Mouse (Mus musculus): ENCODE results near the gene Amd1. TPM values are rescaled to one million over a fixed set of nuclear protein-coding genes. Genes with fewer than 3 reads are reported as not detected.
"Not testable (repeated sequence)": the region's sequence is repeated elsewhere in the genome, so short reads cannot be mapped to it uniquely, and the experiment has no call there.

The Amd1 gene
- polyA plus RNA-seq, 1 experiment from 2014 or later, result 53.7 TPM

- Histone ChIP-seq H3K9ac (no peak overlapping the region), H3K9me3 (replicated peaks) (no peaks in the 10 kb centered on the region), H3K27me3 (no peaks in the 10 kb centered on the region), H3K4me3 (no peak overlapping the region), H3K4me2 (replicated peaks) (no peak overlapping the region), H3K27ac (no peak overlapping the region), H3K36me3 (no peaks in the 10 kb centered on the region), H3K4me1 (no peaks in the 10 kb centered on the region)
- WGBS, result 86% methylated on average over 1 of the region's 1 CpGs
- no peak for ATAC-seq (ENCODE audit: low FRiP score)
These were observed 28.3 kb upstream of the Amd1 start for GRCm38 (mm10) chr10:40330262-40330661.

- 82% methylated on average over 9 of the region's 9 CpGs for WGBS
- H3K9me3 ChIP-seq (replicated peaks), result no peaks in the 10 kb centered on the region
- no peak overlapping the region for H3K9ac ChIP-seq
- H3K27ac ChIP-seq, result no peak overlapping the region
- H3K4me3 ChIP-seq, result no peak overlapping the region
- no peaks in the 10 kb centered on the region for H3K36me3 ChIP-seq
- ATAC-seq (ENCODE audit: low FRiP score), result no peak
- H3K4me2 ChIP-seq (replicated peaks), result no peak overlapping the region
- no peaks in the 10 kb centered on the region for H3K4me1 ChIP-seq
- H3K27me3 ChIP-seq, result no peaks in the 10 kb centered on the region
These were observed 26.1 kb upstream of the Amd1 start for GRCm38 (mm10) chr10:40328004-40328551.

GRCm38 (mm10) chr10:40320306-40320705 lies 18.3 kb upstream of the Amd1 start:
- 94% methylated on average over 10 of the region's 10 CpGs for WGBS
- no peak overlapping the region for H3K9ac ChIP-seq
- no peaks in the 10 kb centered on the region for H3K4me1 ChIP-seq
- no peak overlapping the region for H3K4me3 ChIP-seq
- H3K36me3 ChIP-seq, result no peaks in the 10 kb centered on the region
- no peak for ATAC-seq (ENCODE audit: low FRiP score)
- H3K27ac ChIP-seq, result no peak overlapping the region
- no peaks in the 10 kb centered on the region for H3K27me3 ChIP-seq
- H3K4me2 ChIP-seq (replicated peaks), result no peak overlapping the region
- H3K9me3 ChIP-seq (replicated peaks), result no peaks in the 10 kb centered on the region; the same call in 1 of the 2 replicates

GRCm38 (mm10) chr10:40316841-40317585 lies 15.0 kb upstream of the Amd1 start:
- Histone ChIP-seq H3K9me3 (replicated peaks) (no peaks in the 10 kb centered on the region; the same call in 1 of the 2 replicates), H3K9ac (no peak overlapping the region), H3K27me3 (no peaks in the 10 kb centered on the region), H3K27ac (no peak overlapping the region), H3K4me3 (no peak overlapping the region), H3K36me3 (no peaks in the 10 kb centered on the region), H3K4me2 (replicated peaks) (no peak overlapping the region), H3K4me1 (no peaks in the 10 kb centered on the region)
- WGBS, result 65% methylated on average over 7 of the region's 7 CpGs
- no peak for ATAC-seq (ENCODE audit: low FRiP score)

- no peak for ATAC-seq (ENCODE audit: low FRiP score)
- no peaks in the 10 kb centered on the region for H3K36me3 ChIP-seq
- no peak overlapping the region for H3K4me2 ChIP-seq (replicated peaks)
- no peaks in the 10 kb centered on the region for H3K9me3 ChIP-seq (replicated peaks)
- no peak overlapping the region for H3K9ac ChIP-seq
- 79% methylated on average over 4 of the region's 4 CpGs for WGBS
- no peaks in the 10 kb centered on the region for H3K4me1 ChIP-seq
- H3K27me3 ChIP-seq, result no peaks in the 10 kb centered on the region
- H3K27ac ChIP-seq, result no peak overlapping the region
- H3K4me3 ChIP-seq, result no peak overlapping the region
These were observed 10.8 kb upstream of the Amd1 start for GRCm38 (mm10) chr10:40312781-40313180.

GRCm38 (mm10) chr10:40309884-40310635 lies 8.1 kb upstream of the Amd1 start:
- H3K27ac ChIP-seq, result no peak overlapping the region
- H3K4me3 ChIP-seq, result no peak overlapping the region
- WGBS, result 55% methylated on average over 6 of the region's 6 CpGs

GRCm38 (mm10) chr10:40307826-40308583 lies 6.0 kb upstream of the Amd1 start:
- Histone ChIP-seq H3K4me2 (replicated peaks) (no peak overlapping the region), H3K27me3 (no peaks in the 10 kb centered on the region), H3K27ac (no peak overlapping the region), H3K9me3 (replicated peaks) (peaks cover 3% of the 10 kb centered on the region; the same call in 1 of the 2 replicates), H3K4me1 (no peaks in the 10 kb centered on the region), H3K4me3 (no peak overlapping the region), H3K36me3 (no peaks in the 10 kb centered on the region), H3K9ac (no peak overlapping the region)
- WGBS, result 65% methylated on average over 4 of the region's 4 CpGs
- no peak for ATAC-seq (ENCODE audit: low FRiP score)

More at GRCm38 (mm10) chr10:40309884-40310635, 8.1 kb upstream of the Amd1 start:
- Histone ChIP-seq H3K36me3 (no peaks in the 10 kb centered on the region), H3K9ac (no peak overlapping the region), H3K4me1 (no peaks in the 10 kb centered on the region), H3K9me3 (replicated peaks) (peaks cover 3% of the 10 kb centered on the region; the same call in 1 of the 2 replicates), H3K4me2 (replicated peaks) (no peak overlapping the region), H3K27me3 (no peaks in the 10 kb centered on the region)
- ATAC-seq (ENCODE audit: low FRiP score), result no peak

- WGBS, result 88% methylated on average over 1 of the region's 1 CpGs
- H3K4me3 ChIP-seq, result no peak overlapping the region
- H3K9ac ChIP-seq, result no peak overlapping the region
- H3K9me3 ChIP-seq (replicated peaks), result peaks cover 3% of the 10 kb centered on the region; the same call in 1 of the 2 replicates
- no peak overlapping the region for H3K4me2 ChIP-seq (replicated peaks)
- no peaks in the 10 kb centered on the region for H3K4me1 ChIP-seq
- H3K36me3 ChIP-seq, result no peaks in the 10 kb centered on the region
- no peaks in the 10 kb centered on the region for H3K27me3 ChIP-seq
- H3K27ac ChIP-seq, result no peak overlapping the region
- no peak for ATAC-seq (ENCODE audit: low FRiP score)
These were observed 4.0 kb upstream of the Amd1 start for GRCm38 (mm10) chr10:40305989-40306388.

GRCm38 (mm10) chr10:40301181-40302075 lies 558 bp downstream of the Amd1 start:
- peaks cover 21% of the 10 kb centered on the region for H3K4me1 ChIP-seq
- H3K27me3 ChIP-seq; H3K36me3 ChIP-seq; H3K9me3 ChIP-seq (replicated peaks): not testable (repeated sequence)
- peak overlapping the region; percentile 68 for H3K4me2 ChIP-seq (replicated peaks)
- peak overlapping the region; percentile 98 for H3K9ac ChIP-seq
- peak; percentile 31 for ATAC-seq (ENCODE audit: low FRiP score)
- WGBS, result under 1% methylated on average over 47 of the region's 91 CpGs
- H3K27ac ChIP-seq, result peak overlapping the region; percentile 91
- H3K4me3 ChIP-seq, result peak overlapping the region; percentile 98

GRCm38 (mm10) chr10:40300648-40301171 lies 1.3 kb downstream of the Amd1 start:
- peak overlapping the region; percentile 98 for H3K4me3 ChIP-seq
- H3K27ac ChIP-seq, result peak overlapping the region; percentile 91
- ATAC-seq (ENCODE audit: low FRiP score), result peak; percentile 74
- peaks cover 21% of the 10 kb centered on the region for H3K4me1 ChIP-seq
- H3K36me3 ChIP-seq, result no peaks in the 10 kb centered on the region
- H3K27me3 ChIP-seq, result no peaks in the 10 kb centered on the region
- under 1% methylated on average over 36 of the region's 36 CpGs for WGBS
- H3K4me2 ChIP-seq (replicated peaks), result peak overlapping the region; percentile 68
- no peaks in the 10 kb centered on the region for H3K9me3 ChIP-seq (replicated peaks)
- peak overlapping the region; percentile 98 for H3K9ac ChIP-seq

- Histone ChIP-seq H3K4me1 (no peaks in the 10 kb centered on the region), H3K9me3 (replicated peaks) (no peaks in the 10 kb centered on the region), H3K9ac (no peak overlapping the region), H3K36me3 (peaks cover 30% of the 10 kb centered on the region), H3K4me3 (no peak overlapping the region), H3K27ac (no peak overlapping the region), H3K27me3 (no peaks in the 10 kb centered on the region), H3K4me2 (replicated peaks) (no peak overlapping the region)
- no peak for ATAC-seq (ENCODE audit: low FRiP score)
- 91% methylated on average over 6 of the region's 6 CpGs for WGBS
These were observed 9.3 kb downstream of the Amd1 start for GRCm38 (mm10) chr10:40292640-40293039.
